Mouse (Mus musculus) gastrocnemius, adult 18-20 months (tissue): Measurements from ENCODE around the gene Fam214a. TPM values are rescaled to one million over a fixed set of nuclear protein-coding genes. Genes with fewer than 3 reads are reported as not detected.

Experiments
- DNase-seq: peaks from one replicate; pipeline ENCODE4 v3.0.0; 2021; ENCODE audit warnings: low spot score
- total RNA-seq, 2 experiments: library from RNA; stranded (reverse); gene quantifications; 2 replicates each; pipeline ENCODE4 v1.2.3; 2021

Gene Fam214a
- total RNA-seq, 2 experiments from 2014 or later = 24.5 to 30.3 TPM

- no peak for DNase-seq
Observed at GRCm38 (mm10) chr9:75023150-75023894, 70.6 kb downstream of the Fam214a start.

DNA sequence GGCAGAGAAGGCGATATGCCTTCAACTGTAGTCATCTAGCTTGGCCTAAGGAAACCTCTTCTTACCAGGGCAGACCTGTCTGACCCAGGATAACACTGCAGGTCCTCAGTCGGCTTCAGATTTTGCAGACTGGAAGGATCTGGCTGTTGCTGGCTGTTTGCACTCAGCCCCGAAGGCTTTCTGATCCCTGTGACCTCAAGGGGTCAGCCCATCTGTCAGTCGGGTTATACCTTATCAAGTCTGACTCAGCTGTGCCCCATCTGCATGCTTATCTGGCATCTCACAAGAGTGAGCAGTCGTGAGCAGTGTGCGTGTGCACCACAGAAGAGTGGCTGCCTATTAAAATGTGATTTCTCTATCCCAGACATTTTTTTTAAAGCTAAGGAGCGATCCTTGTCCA, 71.4 kb downstream of the Fam214a start:
- no peak for DNase-seq

- DNase-seq = no peak
Observed at GRCm38 (mm10) chr9:75025689-75026088, 73.0 kb downstream of the Fam214a start.

GRCm38 (mm10) chr9:75032408-75032807, 79.7 kb downstream of the Fam214a start:
- no peak for DNase-seq

GRCm38 (mm10) chr9:75033141-75033540, 80.5 kb downstream of the Fam214a start:
- DNase-seq = no peak

- DNase-seq = no peak
Observed at GRCm38 (mm10) chr9:75034691-75035090, 82.0 kb downstream of the Fam214a start.

GRCm38 (mm10) chr9:75035944-75036343, 83.3 kb downstream of the Fam214a start:
- no peak for DNase-seq

- peak; percentile 80 for DNase-seq
Observed at GRCm38 (mm10) chr9:75037451-75038356, 85.0 kb downstream of the Fam214a start, which contains the start of gene Arpp19. Gene Arpp19, plus strand, starts transcription at chr9:75037614.

DNA sequence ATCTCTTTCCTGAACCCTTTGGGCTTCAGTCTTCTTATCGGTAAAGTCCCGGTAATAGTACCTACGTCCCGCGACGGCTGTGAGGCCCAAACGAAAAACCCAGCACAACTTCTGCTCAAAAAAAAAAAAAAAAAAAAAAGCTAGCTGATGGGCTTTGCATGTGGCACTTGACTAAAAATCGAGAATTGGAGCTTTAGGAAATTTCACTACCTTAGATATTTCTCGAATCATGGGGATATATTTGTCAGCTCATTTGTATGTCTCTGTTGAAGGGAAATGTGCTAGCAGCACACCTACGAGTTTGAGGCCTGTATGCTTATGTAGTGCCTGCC, 85.6 kb downstream of the Fam214a start:
- DNase-seq = no peak

- DNase-seq = no peak
Observed at GRCm38 (mm10) chr9:75040566-75040965, 87.9 kb downstream of the Fam214a start.

- DNase-seq = no peak
Observed at GRCm38 (mm10) chr9:75041840-75042525, 89.3 kb downstream of the Fam214a start.

DNA sequence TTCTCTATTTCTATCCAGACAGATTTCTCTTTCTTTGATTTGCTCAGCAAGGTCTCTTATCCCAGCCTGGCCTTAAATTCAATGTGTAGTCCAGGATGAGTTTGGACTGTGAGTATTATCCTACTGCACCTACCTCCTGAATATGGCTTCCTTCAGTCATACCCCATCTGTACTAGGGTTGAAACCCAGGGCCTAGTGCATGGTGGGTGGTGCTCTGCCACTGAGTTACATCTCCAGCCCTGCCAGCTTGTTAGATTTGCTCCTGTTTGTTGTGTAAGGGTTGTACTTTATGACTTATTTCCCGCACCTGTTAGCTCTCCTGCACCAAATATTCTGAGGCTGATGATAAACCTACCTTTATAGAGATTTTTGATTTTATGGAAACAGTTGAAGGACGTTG, 90.5 kb downstream of the Fam214a start:
- no peak for DNase-seq

- DNase-seq = no peak
Observed at GRCm38 (mm10) chr9:75047079-75047478, 94.4 kb downstream of the Fam214a start.

DNA sequence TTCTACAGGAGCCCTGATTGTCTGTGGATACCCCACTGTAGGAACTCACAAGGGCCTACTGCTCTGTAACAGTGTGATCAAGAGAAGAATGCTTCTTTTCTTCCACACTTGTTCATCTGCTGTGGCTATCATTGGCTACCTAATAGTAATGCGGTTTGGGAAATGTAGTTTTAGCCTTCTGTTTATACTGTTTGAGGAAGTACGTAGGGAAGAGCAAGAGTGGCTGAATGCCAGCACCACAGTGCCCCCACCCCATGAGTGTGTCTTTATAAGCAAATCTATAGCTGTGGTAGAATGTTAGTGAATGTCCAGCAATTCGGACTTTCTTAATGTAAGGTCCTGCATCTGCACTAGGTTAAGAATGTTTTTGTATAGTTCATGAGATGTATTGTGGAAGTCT, 96.4 kb downstream of the Fam214a start:
- peak; percentile 27 for DNase-seq

DNA sequence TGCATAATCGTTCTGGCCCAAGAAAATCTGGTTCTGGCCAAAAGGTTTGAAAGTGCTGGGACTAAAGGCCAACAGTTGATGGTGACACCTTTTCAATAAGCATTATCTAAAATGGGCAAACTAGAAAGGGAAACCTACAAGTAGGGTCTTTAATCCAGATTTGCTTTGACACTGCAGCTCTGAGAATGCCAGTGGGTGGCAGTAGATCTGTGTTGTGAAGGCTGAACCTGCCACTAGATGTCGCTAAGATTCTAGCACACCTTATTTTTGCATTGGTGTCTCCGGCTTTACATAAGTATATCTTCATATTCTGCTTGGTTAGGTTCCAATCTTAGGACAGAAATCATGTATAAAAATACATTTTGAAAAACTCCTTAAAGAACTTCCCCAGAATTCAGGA, 97.3 kb downstream of the Fam214a start:
- DNase-seq = peak; percentile 78

- DNase-seq = no peak
Observed at GRCm38 (mm10) chr9:75051841-75052240, 99.2 kb downstream of the Fam214a start.

DNA sequence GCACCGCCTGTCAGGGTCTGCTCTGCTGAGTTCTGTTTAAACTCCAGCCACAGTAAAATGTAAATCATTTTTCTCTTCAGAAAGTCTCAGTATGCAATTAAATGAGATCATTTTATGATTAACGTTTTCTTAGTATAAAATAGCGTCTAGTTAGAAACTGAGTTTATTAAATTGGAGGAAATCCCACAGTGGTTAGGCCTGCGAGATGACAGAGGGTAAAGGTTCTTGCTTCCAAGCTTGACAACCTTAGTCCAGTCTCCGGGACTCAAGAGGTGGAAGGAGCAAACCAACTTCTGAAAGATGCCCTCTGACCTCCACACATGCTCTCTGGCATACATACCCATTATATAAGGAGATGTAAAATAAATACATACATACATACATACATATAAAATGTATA, 102.4 kb downstream of the Fam214a start:
- no peak for DNase-seq

GRCm38 (mm10) chr9:75064678-75065331, 112.1 kb downstream of the Fam214a start:
- DNase-seq = no peak

GRCm38 (mm10) chr9:75070457-75071028, 117.9 kb downstream of the Fam214a start, which contains the start of gene Myo5a:
Gene Myo5a, plus strand, starts transcription at chr9:75071015.
- DNase-seq = no peak

GRCm38 (mm10) chr9:75071029-75071705, 118.5 kb downstream of the Fam214a start:
- peak; percentile 68 for DNase-seq
